Mouse (Mus musculus) cerebellum, adult 9-10 months (tissue): Measurements from ENCODE around the gene Dapk1.

Experiments used
- DNase-seq: peaks from one replicate; pipeline ENCODE4 v3.0.0; 2022

The Dapk1 gene

GRCm38 (mm10) chr13:60665402-60665801, 63.7 kb downstream of the Dapk1 start:
- DNase-seq = no peak

GRCm38 (mm10) chr13:60668036-60668435, 66.3 kb downstream of the Dapk1 start:
- no peak for DNase-seq

- DNase-seq = no peak
Measured at GRCm38 (mm10) chr13:60670605-60671004, 68.9 kb downstream of the Dapk1 start.

GRCm38 (mm10) chr13:60671235-60671634, 69.5 kb downstream of the Dapk1 start:
- DNase-seq = no peak

GRCm38 (mm10) chr13:60672287-60672686, 70.5 kb downstream of the Dapk1 start:
- DNase-seq = no peak

- no peak for DNase-seq
Measured at GRCm38 (mm10) chr13:60672882-60673675, 71.3 kb downstream of the Dapk1 start.

GRCm38 (mm10) chr13:60674301-60674700, 72.6 kb downstream of the Dapk1 start:
- no peak for DNase-seq

- no peak for DNase-seq
Measured at GRCm38 (mm10) chr13:60674911-60675310, 73.2 kb downstream of the Dapk1 start.

- no peak for DNase-seq
Measured at GRCm38 (mm10) chr13:60675416-60675815, 73.7 kb downstream of the Dapk1 start.

- DNase-seq = no peak
Measured at GRCm38 (mm10) chr13:60678912-60679311, 77.2 kb downstream of the Dapk1 start.

- DNase-seq = no peak
Measured at GRCm38 (mm10) chr13:60682714-60683695, 81.3 kb downstream of the Dapk1 start.

- no peak for DNase-seq
Measured at GRCm38 (mm10) chr13:60684050-60684760, 82.5 kb downstream of the Dapk1 start.

GRCm38 (mm10) chr13:60684806-60685205, 83.1 kb downstream of the Dapk1 start:
- DNase-seq = no peak

- no peak for DNase-seq
Measured at GRCm38 (mm10) chr13:60685216-60685615, 83.5 kb downstream of the Dapk1 start.

GRCm38 (mm10) chr13:60686024-60686663, 84.4 kb downstream of the Dapk1 start:
- DNase-seq = no peak

GRCm38 (mm10) chr13:60686967-60687366, 85.2 kb downstream of the Dapk1 start:
- DNase-seq = no peak

GRCm38 (mm10) chr13:60687462-60687861, 85.7 kb downstream of the Dapk1 start:
- DNase-seq = no peak

GRCm38 (mm10) chr13:60687891-60688290, 86.1 kb downstream of the Dapk1 start:
- DNase-seq = no peak

GRCm38 (mm10) chr13:60690921-60691320, 89.2 kb downstream of the Dapk1 start:
- DNase-seq = no peak

- DNase-seq = no peak
Measured at GRCm38 (mm10) chr13:60691940-60692339, 90.2 kb downstream of the Dapk1 start.

- no peak for DNase-seq
Measured at GRCm38 (mm10) chr13:60695186-60695980, 93.6 kb downstream of the Dapk1 start.

GRCm38 (mm10) chr13:60696323-60696722, 94.6 kb downstream of the Dapk1 start:
- DNase-seq = no peak
